Mouse (Mus musculus): ENCODE data around the gene Rbm28.

- TF ChIP-seq CTCF (conservative IDR thresholded peaks at IDR 0.05 in 1 of 2, IDR thresholded peaks at IDR 0.05 in 1 of 2; ENCODE audit: low read depth in 2 of 2, low read length in 2 of 2) (no peak), E2F4 (IDR thresholded peaks at IDR 0.05; ENCODE audit: insufficient replicate concordance, low read depth, low read length) (no peak)
These were observed 72.6 kb downstream of the Rbm28 start for GRCm38 (mm10) chr6:29092234-29092633.
